In the genomic region with DNA sequence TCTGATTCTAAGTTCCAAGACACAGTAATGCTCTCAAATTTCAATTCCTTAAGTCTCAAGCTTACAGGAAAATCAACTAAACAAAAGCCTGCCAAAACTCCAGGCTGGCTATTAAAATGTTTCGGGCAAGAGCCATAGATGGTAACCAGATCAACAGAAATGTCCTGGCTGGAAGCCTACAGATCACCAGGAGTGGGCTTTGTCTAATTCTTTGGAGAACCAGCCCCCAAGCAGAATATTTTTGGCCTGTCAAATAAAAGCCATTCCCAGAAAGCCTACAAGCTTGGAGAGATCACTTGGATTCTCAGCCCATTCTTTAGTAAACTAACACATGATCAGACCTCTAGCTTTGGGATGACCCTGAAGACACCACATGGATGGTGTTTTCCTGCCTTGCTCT, we compare ENCODE assay signal across 19 mouse cellular contexts.
DNase-seq lines count a peak whose midpoint lies in the region; ATAC-seq and TF ChIP-seq lines count a peak whose summit lies in the region.
"Had no signal": no experiment of that assay in that cellular context is flagged by ENCODE, and none has a peak within 500 bp of the region (broad histone marks: within the 10 kb centered on the region; RNA-seq: fewer than 3 reads in every experiment).

No protein-coding gene starts in this region.

- ATAC-seq in hindbrain, postnatal 0 days, result no peak
- ATAC-seq in hindbrain, embryonic 11.5 days (ENCODE audit: low FRiP score), result no peak
- ATAC-seq in midbrain, postnatal 0 days (ENCODE audit: low FRiP score), result no peak
- no peak for ATAC-seq in midbrain, embryonic 13.5 days
- peak; percentile 38; the same call in 1 of the 2 replicates for ATAC-seq in embryonic facial prominence, embryonic 14.5 days (ENCODE audit: low read depth)
- ATAC-seq in intestine, postnatal 0 days, result no peak
- ATAC-seq: forebrain, embryonic 16.5 days; lung, postnatal 0 days had no signal

- TF ChIP-seq POLR2A in myocyte (IDR thresholded peaks at IDR 0.05; ENCODE audit: insufficient read length, low read depth), result no peak

- TF ChIP-seq CTCF in hindbrain, postnatal 0 days (IDR thresholded peaks at IDR 0.05; ENCODE audit: low read depth), result no peak
- TF ChIP-seq CTCF in midbrain, postnatal 0 days (IDR thresholded peaks at IDR 0.05), result no peak
- TF ChIP-seq CTCF in intestine, postnatal 0 days (IDR thresholded peaks at IDR 0.05; ENCODE audit: low read depth), result no peak

- H3ac ChIP-seq in myocyte (ENCODE audit: control insufficient read depth, insufficient read length), result no peak overlapping the region

- H3K27ac ChIP-seq in hindbrain, postnatal 0 days, result no peak overlapping the region
- H3K27ac ChIP-seq in hindbrain, embryonic 11.5 days (ENCODE audit: low read depth, low read length), result no peak overlapping the region
- H3K27ac ChIP-seq in midbrain, postnatal 0 days (ENCODE audit: low read depth, low read length), result no peak overlapping the region
- H3K27ac ChIP-seq in midbrain, embryonic 13.5 days, result no peak overlapping the region
- H3K27ac ChIP-seq in embryonic facial prominence, embryonic 14.5 days (replicated peaks; ENCODE audit: low read depth, low read length), result no peak overlapping the region
- H3K27ac ChIP-seq in intestine, postnatal 0 days (ENCODE audit: low read depth, low read length), result no peak overlapping the region
- H3K27ac ChIP-seq: forebrain, embryonic 10.5 days; heart, adult 2 months; heart, embryonic 13.5 days; hindbrain, embryonic 13.5 days; midbrain, embryonic 10.5 days had no signal

- H3K27me3 ChIP-seq in hindbrain, postnatal 0 days (ENCODE audit: insufficient read depth, low read length), result no peaks in the 10 kb centered on the region
- H3K27me3 ChIP-seq in hindbrain, embryonic 11.5 days (ENCODE audit: control insufficient read depth, insufficient read depth, low read length), result no peaks in the 10 kb centered on the region
- H3K27me3 ChIP-seq in midbrain, postnatal 0 days (ENCODE audit: insufficient read depth, low read length), result no peaks in the 10 kb centered on the region
- H3K27me3 ChIP-seq in midbrain, embryonic 13.5 days, result peaks cover 41% of the 10 kb centered on the region
- H3K27me3 ChIP-seq in embryonic facial prominence, embryonic 14.5 days (replicated peaks; ENCODE audit: control insufficient read depth, insufficient read depth, low read length), result no peaks in the 10 kb centered on the region
- no peaks in the 10 kb centered on the region for H3K27me3 ChIP-seq in myocyte (ENCODE audit: control insufficient read depth, insufficient read depth, insufficient read length)
- no peaks in the 10 kb centered on the region for H3K27me3 ChIP-seq in intestine, postnatal 0 days (replicated peaks; ENCODE audit: control insufficient read depth, insufficient read depth, low read length)
- H3K27me3 ChIP-seq: heart, embryonic 13.5 days had no signal

- no peak overlapping the region for H3K4me2 ChIP-seq in hindbrain, postnatal 0 days (ENCODE audit: low read depth, low read length)
- H3K4me2 ChIP-seq in hindbrain, embryonic 11.5 days (replicated peaks; ENCODE audit: low read depth, low read length), result no peak overlapping the region
- no peak overlapping the region for H3K4me2 ChIP-seq in midbrain, postnatal 0 days (ENCODE audit: low read depth, low read length, poor library complexity, severe bottlenecking)
- no peak overlapping the region for H3K4me2 ChIP-seq in midbrain, embryonic 13.5 days (replicated peaks)
- H3K4me2 ChIP-seq in embryonic facial prominence, embryonic 14.5 days (ENCODE audit: low read depth, low read length), result no peak overlapping the region
- H3K4me2 ChIP-seq in myocyte (ENCODE audit: low read depth), result peak overlapping the region; percentile 30
- no peak overlapping the region for H3K4me2 ChIP-seq in intestine, postnatal 0 days (replicated peaks; ENCODE audit: low read depth)
- H3K4me2 ChIP-seq: heart, embryonic 13.5 days; hindbrain, embryonic 13.5 days had no signal

- 44% methylated on average over 1 of the region's 1 CpGs for WGBS in hindbrain, postnatal 0 days
- 89% methylated on average over 1 of the region's 1 CpGs for WGBS in hindbrain, embryonic 11.5 days
- 72% methylated on average over 1 of the region's 1 CpGs for WGBS in midbrain, postnatal 0 days
- WGBS in midbrain, embryonic 13.5 days, result 72% methylated on average over 1 of the region's 1 CpGs
- WGBS in embryonic facial prominence, embryonic 14.5 days, result 27% methylated on average over 1 of the region's 1 CpGs
- WGBS in intestine, postnatal 0 days, result 93% methylated on average over 1 of the region's 1 CpGs

- H3K9ac ChIP-seq in hindbrain, postnatal 0 days (replicated peaks; ENCODE audit: low read length), result no peak overlapping the region
- no peak overlapping the region for H3K9ac ChIP-seq in hindbrain, embryonic 11.5 days (ENCODE audit: low read depth, low read length)
- no peak overlapping the region for H3K9ac ChIP-seq in midbrain, postnatal 0 days (replicated peaks; ENCODE audit: low read length, poor library complexity, severe bottlenecking)
- no peak overlapping the region for H3K9ac ChIP-seq in midbrain, embryonic 13.5 days (replicated peaks)
- no peak overlapping the region for H3K9ac ChIP-seq in embryonic facial prominence, embryonic 14.5 days (ENCODE audit: low read depth, low read length)
- H3K9ac ChIP-seq in intestine, postnatal 0 days (ENCODE audit: low read depth, low read length), result no peak overlapping the region
- H3K9ac ChIP-seq: heart, embryonic 13.5 days; hindbrain, embryonic 13.5 days had no signal

- no peak overlapping the region for H3K4me3 ChIP-seq in hindbrain, postnatal 0 days (ENCODE audit: low read length)
- no peak overlapping the region for H3K4me3 ChIP-seq in hindbrain, embryonic 11.5 days (ENCODE audit: low read depth, low read length)
- no peak overlapping the region for H3K4me3 ChIP-seq in midbrain, postnatal 0 days (ENCODE audit: low read depth, low read length)
- no peak overlapping the region for H3K4me3 ChIP-seq in midbrain, embryonic 13.5 days (replicated peaks)
- no peak overlapping the region for H3K4me3 ChIP-seq in embryonic facial prominence, embryonic 14.5 days (ENCODE audit: low read depth, low read length)
- no peak overlapping the region for H3K4me3 ChIP-seq in myocyte
- H3K4me3 ChIP-seq in intestine, postnatal 0 days (ENCODE audit: low read depth, low read length), result no peak overlapping the region
- H3K4me3 ChIP-seq: forebrain, embryonic 10.5 days; heart, adult 2 months; heart, embryonic 13.5 days; hindbrain, embryonic 13.5 days; midbrain, embryonic 10.5 days had no signal

- H3K79me2 ChIP-seq in myocyte (ENCODE audit: control insufficient read depth, insufficient read depth), result no peaks in the 10 kb centered on the region

- no peaks in the 10 kb centered on the region for H3K36me3 ChIP-seq in hindbrain, postnatal 0 days (ENCODE audit: insufficient read depth, low read length)
- H3K36me3 ChIP-seq in hindbrain, embryonic 11.5 days (ENCODE audit: control insufficient read depth, insufficient read depth, low read length), result no peaks in the 10 kb centered on the region
- H3K36me3 ChIP-seq in midbrain, postnatal 0 days (ENCODE audit: insufficient read depth, low read length), result no peaks in the 10 kb centered on the region
- no peaks in the 10 kb centered on the region for H3K36me3 ChIP-seq in midbrain, embryonic 13.5 days
- H3K36me3 ChIP-seq in embryonic facial prominence, embryonic 14.5 days (ENCODE audit: control insufficient read depth, insufficient read depth, low read length), result no peaks in the 10 kb centered on the region
- H3K36me3 ChIP-seq in myocyte (ENCODE audit: control insufficient read depth, insufficient read depth), result no peaks in the 10 kb centered on the region
- H3K36me3 ChIP-seq in intestine, postnatal 0 days (ENCODE audit: control insufficient read depth, insufficient read depth), result no peaks in the 10 kb centered on the region
- H3K36me3 ChIP-seq: forebrain, embryonic 10.5 days; heart, embryonic 13.5 days; hindbrain, embryonic 13.5 days; midbrain, embryonic 10.5 days had no signal

- H3K9me3 ChIP-seq in hindbrain, postnatal 0 days (ENCODE audit: low read length), result no peaks in the 10 kb centered on the region
- no peaks in the 10 kb centered on the region for H3K9me3 ChIP-seq in hindbrain, embryonic 11.5 days (ENCODE audit: control insufficient read depth, low read length)
- H3K9me3 ChIP-seq in midbrain, postnatal 0 days (ENCODE audit: low read length), result no peaks in the 10 kb centered on the region
- H3K9me3 ChIP-seq in midbrain, embryonic 13.5 days, result no peaks in the 10 kb centered on the region
- no peaks in the 10 kb centered on the region for H3K9me3 ChIP-seq in embryonic facial prominence, embryonic 14.5 days (ENCODE audit: control insufficient read depth, low read length)
- H3K9me3 ChIP-seq in intestine, postnatal 0 days (ENCODE audit: control insufficient read depth), result no peaks in the 10 kb centered on the region
- H3K9me3 ChIP-seq: forebrain, embryonic 10.5 days; heart, embryonic 13.5 days; hindbrain, embryonic 13.5 days; midbrain, embryonic 10.5 days had no signal

- no peaks in the 10 kb centered on the region; the same call in 1 of the 2 replicates for H3K4me1 ChIP-seq in hindbrain, postnatal 0 days (ENCODE audit: insufficient read depth, low read length)
- no peaks in the 10 kb centered on the region; the same call in 1 of the 2 replicates for H3K4me1 ChIP-seq in hindbrain, embryonic 11.5 days (replicated peaks; ENCODE audit: control insufficient read depth, insufficient read depth, low read length)
- no peaks in the 10 kb centered on the region for H3K4me1 ChIP-seq in midbrain, postnatal 0 days (ENCODE audit: insufficient read depth, low read length)
- H3K4me1 ChIP-seq in midbrain, embryonic 13.5 days (replicated peaks), result peaks cover 18% of the 10 kb centered on the region
- peaks cover 22% of the 10 kb centered on the region for H3K4me1 ChIP-seq in embryonic facial prominence, embryonic 14.5 days (ENCODE audit: control insufficient read depth, insufficient read depth, low read length)
- H3K4me1 ChIP-seq in intestine, postnatal 0 days (replicated peaks; ENCODE audit: control insufficient read depth, insufficient read depth, low read length), result no peaks in the 10 kb centered on the region
- H3K4me1 ChIP-seq: heart, embryonic 13.5 days had no signal

- DNase-seq in hindbrain, postnatal 0 days (ENCODE audit: low spot score), result peak; percentile 44
- no peak for DNase-seq in hindbrain, embryonic 11.5 days (ENCODE audit: low spot score)
- DNase-seq in midbrain, postnatal 0 days (ENCODE audit: low spot score), result peak; percentile 46
- DNase-seq in embryonic facial prominence, embryonic 14.5 days (ENCODE audit: low spot score), result peak; percentile 76
- DNase-seq in right cerebral cortex, postnatal 4 days, result no peak
- DNase-seq: adrenal gland, postnatal 25 days; cerebellum, adult 11 months; cerebellum, postnatal 25 days; right cerebral cortex, postnatal 14 days had no signal

TF ChIP-seq in myocyte, 11 proteins besides CTCF, POLR2A, EP300 and RAD21 (continues in another document):
- TF ChIP-seq CEBPB (IDR thresholded peaks at IDR 0.05; ENCODE audit: insufficient read depth, poor library complexity, severe bottlenecking), result no peak
- no peak for TF ChIP-seq TCF12 (IDR thresholded peaks at IDR 0.05; ENCODE audit: insufficient read depth, poor library complexity, severe bottlenecking)
- no peak for TF ChIP-seq USF1 (IDR thresholded peaks at IDR 0.05; ENCODE audit: low read depth)
- TF ChIP-seq MYOD1 (IDR thresholded peaks at IDR 0.05; ENCODE audit: control insufficient read depth in 1 of 3, insufficient read length in 2 of 3, low read depth in 2 of 3), result no peak
- TF ChIP-seq TCF3 (IDR thresholded peaks at IDR 0.05; ENCODE audit: insufficient read length, low read depth), result no peak
- no peak for TF ChIP-seq E2F4 (IDR thresholded peaks at IDR 0.05; ENCODE audit: insufficient read depth)

Comparison
In these comparisons a context has a peak if more than half of its experiments do, and no peak if none do; other contexts are left out.
1. DNase-seq: peak in hindbrain, postnatal 0 days (single experiment), midbrain, postnatal 0 days (single experiment) and embryonic facial prominence, embryonic 14.5 days (single experiment); none in hindbrain, embryonic 11.5 days (single experiment) and right cerebral cortex, postnatal 4 days (single experiment).